Mouse (Mus musculus): ENCODE data around the gene Hoxd9. TPM values are rescaled to one million over a fixed set of nuclear protein-coding genes. Genes with fewer than 3 reads are reported as not detected.

Hoxd9 gene
- polyA plus RNA-seq, 1 experiment from 2014 or later = 0.13 TPM

- Histone ChIP-seq H3K4me2 (no peak within 1 kb of the TSS), H3K27me3 (ENCODE audit: insufficient read depth, low read length) (peaks cover 100% of the 10 kb centered on the region), H3K4me3 (ENCODE audit: low read depth, low read length) (no peak within 1 kb of the TSS), H3K36me3 (ENCODE audit: insufficient read depth) (no peaks in the 10 kb centered on the region), H3K4me1 (ENCODE audit: insufficient read depth) (no peaks in the 10 kb centered on the region), H3K9me3 (ENCODE audit: low read depth, low read length) (no peaks in the 10 kb centered on the region), H3K27ac (ENCODE audit: low read depth) (no peak within 1 kb of the TSS), H3K9ac (no peak within 1 kb of the TSS)
- 1% methylated on average over 47 of the region's 47 CpGs for WGBS
- no peak for ATAC-seq (ENCODE audit: insufficient read depth)
- no peak for DNase-seq
- TF ChIP-seq CTCF (IDR thresholded peaks at IDR 0.05; ENCODE audit: low read depth) = no peak
These were observed 22.5 kb upstream of the Hoxd9 start, which contains the start of gene Hoxd12 for GRCm38 (mm10) chr2:74674881-74675665. Gene Hoxd12, plus strand, starts transcription at chr2:74675013.

GRCm38 (mm10) chr2:74675666-74676282 lies 21.8 kb upstream of the Hoxd9 start:
- ATAC-seq (ENCODE audit: insufficient read depth) (no peak), DNase-seq (no peak)
- H3K36me3 ChIP-seq (ENCODE audit: insufficient read depth) = no peaks in the 10 kb centered on the region
- no peak overlapping the region for H3K4me3 ChIP-seq (ENCODE audit: low read depth, low read length)
- H3K4me1 ChIP-seq (ENCODE audit: insufficient read depth) = no peaks in the 10 kb centered on the region
- no peaks in the 10 kb centered on the region for H3K9me3 ChIP-seq (ENCODE audit: low read depth, low read length)
- no peak overlapping the region for H3K4me2 ChIP-seq
- TF ChIP-seq CTCF (IDR thresholded peaks at IDR 0.05; ENCODE audit: low read depth) = no peak
- 5% methylated on average over 24 of the region's 24 CpGs for WGBS
- H3K27ac ChIP-seq (ENCODE audit: low read depth) = no peak overlapping the region
- no peak overlapping the region for H3K9ac ChIP-seq
- H3K27me3 ChIP-seq (ENCODE audit: insufficient read depth, low read length) = peaks cover 100% of the 10 kb centered on the region

GRCm38 (mm10) chr2:74676376-74677052 lies 21.0 kb upstream of the Hoxd9 start:
- DNase-seq = no peak
- WGBS = 4% methylated on average over 9 of the region's 9 CpGs
- ATAC-seq (ENCODE audit: insufficient read depth) = no peak
- TF ChIP-seq CTCF (IDR thresholded peaks at IDR 0.05; ENCODE audit: low read depth) = no peak
- H3K9ac ChIP-seq = no peak overlapping the region
- H3K4me2 ChIP-seq = no peak overlapping the region
- no peaks in the 10 kb centered on the region for H3K9me3 ChIP-seq (ENCODE audit: low read depth, low read length)
- no peaks in the 10 kb centered on the region for H3K4me1 ChIP-seq (ENCODE audit: insufficient read depth)
- H3K36me3 ChIP-seq (ENCODE audit: insufficient read depth) = no peaks in the 10 kb centered on the region
- H3K27me3 ChIP-seq (ENCODE audit: insufficient read depth, low read length) = peaks cover 100% of the 10 kb centered on the region
- H3K27ac ChIP-seq (ENCODE audit: low read depth) = no peak overlapping the region
- H3K4me3 ChIP-seq (ENCODE audit: low read depth, low read length) = no peak overlapping the region

- no peak overlapping the region for H3K4me2 ChIP-seq
- no peaks in the 10 kb centered on the region for H3K4me1 ChIP-seq (ENCODE audit: insufficient read depth)
- H3K27ac ChIP-seq (ENCODE audit: low read depth) = no peak overlapping the region
- no peaks in the 10 kb centered on the region for H3K36me3 ChIP-seq (ENCODE audit: insufficient read depth)
- WGBS = 14% methylated on average over 2 of the region's 2 CpGs
- ATAC-seq (ENCODE audit: insufficient read depth) (no peak), DNase-seq (no peak)
- no peak for TF ChIP-seq CTCF (IDR thresholded peaks at IDR 0.05; ENCODE audit: low read depth)
- no peaks in the 10 kb centered on the region for H3K9me3 ChIP-seq (ENCODE audit: low read depth, low read length)
- no peak overlapping the region for H3K9ac ChIP-seq
- no peak overlapping the region for H3K4me3 ChIP-seq (ENCODE audit: low read depth, low read length)
- H3K27me3 ChIP-seq (ENCODE audit: insufficient read depth, low read length) = peaks cover 100% of the 10 kb centered on the region
These were observed 20.4 kb upstream of the Hoxd9 start for GRCm38 (mm10) chr2:74677106-74677505.

GRCm38 (mm10) chr2:74678891-74679595 lies 18.5 kb upstream of the Hoxd9 start, which contains the start of gene Hoxd11:
Gene Hoxd11, plus strand, starts transcription at chr2:74679557.
- TF ChIP-seq CTCF (IDR thresholded peaks at IDR 0.05; ENCODE audit: low read depth) = no peak
- Histone ChIP-seq H3K36me3 (ENCODE audit: insufficient read depth) (no peaks in the 10 kb centered on the region), H3K9ac (no peak within 1 kb of the TSS), H3K27ac (ENCODE audit: low read depth) (no peak within 1 kb of the TSS), H3K4me3 (ENCODE audit: low read depth, low read length) (no peak within 1 kb of the TSS; the same call in 1 of the 2 replicates), H3K4me1 (ENCODE audit: insufficient read depth) (no peaks in the 10 kb centered on the region), H3K27me3 (ENCODE audit: insufficient read depth, low read length) (peaks cover 100% of the 10 kb centered on the region), H3K4me2 (no peak within 1 kb of the TSS; the same call in 1 of the 2 replicates), H3K9me3 (ENCODE audit: low read depth, low read length) (no peaks in the 10 kb centered on the region)
- DNase-seq = no peak
- no peak for ATAC-seq (ENCODE audit: insufficient read depth)
- 2% methylated on average over 15 of the region's 15 CpGs for WGBS

GRCm38 (mm10) chr2:74679596-74679971 lies 17.9 kb upstream of the Hoxd9 start:
- Histone ChIP-seq H3K36me3 (ENCODE audit: insufficient read depth) (no peaks in the 10 kb centered on the region), H3K27me3 (ENCODE audit: insufficient read depth, low read length) (peaks cover 100% of the 10 kb centered on the region), H3K9me3 (ENCODE audit: low read depth, low read length) (no peaks in the 10 kb centered on the region), H3K27ac (ENCODE audit: low read depth) (no peak overlapping the region), H3K9ac (no peak overlapping the region), H3K4me2 (no peak overlapping the region; the same call in 1 of the 2 replicates), H3K4me1 (ENCODE audit: insufficient read depth) (no peaks in the 10 kb centered on the region), H3K4me3 (ENCODE audit: low read depth, low read length) (no peak overlapping the region; the same call in 1 of the 2 replicates)
- ATAC-seq (ENCODE audit: insufficient read depth) (no peak), DNase-seq (no peak)
- WGBS = 1% methylated on average over 26 of the region's 26 CpGs
- no peak for TF ChIP-seq CTCF (IDR thresholded peaks at IDR 0.05; ENCODE audit: low read depth)

All from lung, embryonic 14.5 days (tissue).